Mouse (Mus musculus) olfactory bulb, adult 2 months (tissue): ENCODE results near the gene Prdx5.

ENCODE experiments used
- CTCF ChIP-seq: fragments of 200-500 bp; IDR thresholded peaks from 2 replicates; pipeline ENCODE4 v1.5.1; 2012; ENCODE audit warnings: low read depth, mild to moderate bottlenecking, low read length, moderate library complexity; ENCODE audit not compliant: insufficient read depth
- POLR2A ChIP-seq: fragments of 200-500 bp; IDR thresholded peaks from 2 replicates; pipeline ENCODE4 v1.6.1; 2012; ENCODE audit warnings: mild to moderate bottlenecking, low read depth, low read length, moderate library complexity; ENCODE audit not compliant: insufficient read depth

GRCm38 (mm10) chr19:6919431-6919830 lies 9.5 kb upstream of the Prdx5 start:
- no peak for TF ChIP-seq CTCF
- no peak for TF ChIP-seq POLR2A
